Mouse (Mus musculus): Measurements from ENCODE around the gene Tmem107.

Tmem107 gene

GRCm38 (mm10) chr11:69070590-69071222 lies at the start of gene Tmem107:
Gene Tmem107, plus strand, starts transcription at chr11:69070806.
- DNase-seq (ENCODE audit: low spot score in 2 of 2): peak; percentile 87 to 95

GRCm38 (mm10) chr11:69026562-69026961 lies 44.0 kb upstream of the Tmem107 start:
- DNase-seq (ENCODE audit: low spot score in 2 of 2): no peak

GRCm38 (mm10) chr11:69028805-69029204 lies 41.8 kb upstream of the Tmem107 start:
- DNase-seq (ENCODE audit: low spot score in 2 of 2): no peak

GRCm38 (mm10) chr11:69033552-69033951 lies 37.1 kb upstream of the Tmem107 start:
- DNase-seq (ENCODE audit: low spot score in 2 of 2): no peak

GRCm38 (mm10) chr11:69034585-69034984 lies 36.0 kb upstream of the Tmem107 start:
- DNase-seq (ENCODE audit: low spot score in 2 of 2): no peak

- no peak for DNase-seq (ENCODE audit: low spot score in 2 of 2)
Measured at GRCm38 (mm10) chr11:69035411-69035810, 35.2 kb upstream of the Tmem107 start.

GRCm38 (mm10) chr11:69035849-69036248 lies 34.8 kb upstream of the Tmem107 start:
- peak; percentile 81 to 96 for DNase-seq (ENCODE audit: low spot score in 2 of 2)

GRCm38 (mm10) chr11:69036486-69037230 lies 33.9 kb upstream of the Tmem107 start:
- peak in 1 of 2 experiments; percentile 95 for DNase-seq (ENCODE audit: low spot score in 2 of 2)

- peak in 1 of 2 experiments; percentile 92 for DNase-seq (ENCODE audit: low spot score in 2 of 2)
Measured at GRCm38 (mm10) chr11:69037231-69038061, 33.2 kb upstream of the Tmem107 start.

- DNase-seq (ENCODE audit: low spot score in 2 of 2): no peak
Measured at GRCm38 (mm10) chr11:69038173-69038572, 32.4 kb upstream of the Tmem107 start.

GRCm38 (mm10) chr11:69045531-69046394 lies 24.8 kb upstream of the Tmem107 start, which contains the start of gene Aurkb:
Gene Aurkb, plus strand, starts transcription at chr11:69045647.
- DNase-seq (ENCODE audit: low spot score in 2 of 2): peak in 1 of 2 experiments; percentile 47

- DNase-seq (ENCODE audit: low spot score in 2 of 2): no peak
Measured at GRCm38 (mm10) chr11:69046395-69046774, 24.2 kb upstream of the Tmem107 start.

GRCm38 (mm10) chr11:69047592-69047991 lies 23.0 kb upstream of the Tmem107 start:
- DNase-seq (ENCODE audit: low spot score in 2 of 2): no peak

GRCm38 (mm10) chr11:69048151-69048550 lies 22.5 kb upstream of the Tmem107 start:
- no peak for DNase-seq (ENCODE audit: low spot score in 2 of 2)

- no peak for DNase-seq (ENCODE audit: low spot score in 2 of 2)
Measured at GRCm38 (mm10) chr11:69050748-69051147, 19.9 kb upstream of the Tmem107 start.

GRCm38 (mm10) chr11:69051771-69052170 lies 18.8 kb upstream of the Tmem107 start:
- no peak for DNase-seq (ENCODE audit: low spot score in 2 of 2)

GRCm38 (mm10) chr11:69052824-69053421 lies 17.7 kb upstream of the Tmem107 start:
- no peak for DNase-seq (ENCODE audit: low spot score in 2 of 2)

GRCm38 (mm10) chr11:69053848-69054247 lies 16.8 kb upstream of the Tmem107 start:
- no peak for DNase-seq (ENCODE audit: low spot score in 2 of 2)

GRCm38 (mm10) chr11:69058265-69058664 lies 12.3 kb upstream of the Tmem107 start:
- no peak for DNase-seq (ENCODE audit: low spot score in 2 of 2)

GRCm38 (mm10) chr11:69058729-69059356 lies 11.8 kb upstream of the Tmem107 start:
- DNase-seq (ENCODE audit: low spot score in 2 of 2): no peak

Data from left cerebral cortex, adult 9 months (tissue).